Mouse (Mus musculus) ZHBTc4 (cell line): ENCODE results near the gene Mkrn2.
"Not testable (repeated sequence)": the region's sequence is repeated elsewhere in the genome, so short reads cannot be mapped to it uniquely, and the experiment has no call there.

Experiments used
- DNase-seq: peaks from one replicate; pipeline ENCODE4 v3.0.0-alpha.2; 2011; ENCODE audit warnings: low read depth, low spot score

Gene Mkrn2

DNA sequence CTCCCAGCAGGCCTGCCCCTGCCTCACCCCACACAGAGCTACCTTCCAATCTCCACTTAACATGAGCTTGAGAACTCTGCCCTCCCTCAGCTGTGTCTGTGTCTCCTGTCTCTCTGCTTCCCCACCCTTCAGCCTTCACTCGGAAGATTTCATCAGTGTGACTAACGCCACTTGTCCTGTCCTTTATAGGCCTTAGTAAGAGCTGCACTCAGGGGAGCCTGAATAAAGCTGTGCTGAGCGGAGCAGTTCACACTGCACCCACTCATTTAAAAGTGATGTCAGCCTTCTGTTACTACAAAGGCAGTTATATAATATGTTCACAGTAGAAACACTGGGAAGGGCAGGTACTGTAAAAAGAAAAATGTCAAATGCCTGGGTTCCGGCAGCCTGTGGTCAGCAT, 5.7 kb downstream of the Mkrn2 start:
- no peak for DNase-seq

DNA sequence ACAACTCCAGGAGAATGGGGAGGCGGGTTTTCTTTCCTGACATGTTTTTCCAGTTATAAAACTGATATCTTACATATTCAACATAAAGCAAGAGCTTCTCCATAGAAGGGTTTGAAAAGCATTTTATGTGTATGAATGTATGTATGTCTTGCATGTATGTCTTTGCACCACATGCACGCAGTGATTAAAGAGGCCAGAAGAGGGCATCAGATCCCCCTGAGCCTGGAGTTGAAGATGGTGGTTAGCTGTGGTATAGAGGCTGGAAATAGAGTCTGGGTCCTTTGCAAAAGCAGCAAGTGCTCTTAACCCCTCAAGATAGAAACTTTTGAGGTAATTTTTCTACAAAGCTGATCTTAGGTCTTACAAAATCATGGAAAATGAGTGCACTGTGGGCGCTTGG, 7.4 kb downstream of the Mkrn2 start:
- DNase-seq: peak; percentile 65

DNA sequence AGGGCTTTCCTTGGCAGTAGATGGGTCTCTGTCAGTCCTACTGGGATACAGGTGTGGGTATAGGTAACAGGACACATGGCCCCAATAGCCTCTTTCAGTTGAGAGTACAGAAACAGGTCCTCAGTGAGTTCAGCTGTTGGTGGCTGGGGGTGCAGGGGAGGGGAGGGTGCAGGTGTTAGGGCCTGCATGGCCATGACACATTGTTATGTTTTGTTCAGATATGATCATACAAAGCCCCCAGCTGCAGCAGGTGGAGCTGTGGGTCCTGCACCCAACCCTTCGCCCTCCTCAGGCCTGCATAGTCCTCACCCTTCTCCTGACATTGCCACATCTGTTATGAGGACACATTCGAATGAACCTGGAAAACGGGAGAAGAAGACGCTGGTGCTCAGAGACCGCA, 8.6 kb downstream of the Mkrn2 start:
- DNase-seq: no peak

DNA sequence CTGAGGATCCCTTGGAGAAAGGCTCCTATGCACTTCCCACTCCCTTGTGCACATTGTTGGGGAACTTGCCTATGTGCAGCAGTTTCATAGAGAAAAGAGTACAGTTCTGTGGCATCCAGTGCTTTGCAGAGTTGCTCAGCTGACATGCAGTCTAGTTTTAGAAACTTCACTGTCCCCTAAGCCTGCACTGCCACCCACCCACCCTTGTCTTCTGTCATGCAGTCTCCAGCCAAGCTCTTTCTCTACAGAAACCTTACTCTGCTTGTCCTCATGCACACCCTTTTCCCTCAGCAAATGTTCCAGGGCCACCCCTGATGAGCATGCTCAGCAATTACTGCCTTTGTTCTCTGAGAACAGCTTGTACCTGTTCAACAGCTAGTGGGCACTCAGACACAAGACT, 12.1 kb downstream of the Mkrn2 start:
- DNase-seq: no peak

DNA sequence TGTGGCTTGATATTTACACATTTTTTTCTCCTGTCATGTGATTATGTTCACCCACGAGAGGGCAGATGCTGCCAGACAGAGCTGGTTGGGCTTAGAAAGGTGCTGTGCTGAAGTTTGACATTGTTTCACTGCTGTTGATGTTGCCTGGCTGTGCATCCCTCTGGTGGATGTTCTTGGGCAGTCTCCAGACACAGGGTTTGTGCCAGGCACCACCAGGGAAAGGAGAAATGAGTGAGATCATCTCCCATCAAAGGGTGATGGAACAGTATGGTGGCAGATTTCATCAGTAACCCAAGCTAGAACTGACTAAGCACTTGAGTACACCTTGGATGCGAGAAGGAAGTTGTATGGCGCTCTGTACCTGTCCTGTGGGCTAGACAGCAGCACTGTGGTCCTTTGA, 14.3 kb downstream of the Mkrn2 start:
- no peak for DNase-seq

DNA sequence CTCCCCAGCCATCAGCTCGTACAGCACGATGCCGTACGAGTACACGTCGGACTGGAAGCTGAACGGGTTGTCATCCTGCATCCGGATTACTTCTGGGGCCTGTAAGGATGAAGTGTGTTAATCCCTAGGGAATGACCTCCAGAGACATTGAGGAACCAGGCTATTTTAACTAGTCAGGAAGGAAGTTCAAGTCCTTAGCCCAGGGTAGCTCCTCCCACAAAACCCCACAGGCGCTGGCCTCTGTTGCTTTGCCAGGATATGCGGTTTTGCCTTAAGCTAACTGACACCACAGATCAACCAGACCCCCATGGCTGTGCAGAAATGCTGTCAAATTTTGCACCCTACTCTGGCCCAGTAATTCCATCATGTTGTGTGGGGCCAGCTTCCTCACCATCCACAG, 18.1 kb downstream of the Mkrn2 start:
- peak; percentile 18 for DNase-seq

DNA sequence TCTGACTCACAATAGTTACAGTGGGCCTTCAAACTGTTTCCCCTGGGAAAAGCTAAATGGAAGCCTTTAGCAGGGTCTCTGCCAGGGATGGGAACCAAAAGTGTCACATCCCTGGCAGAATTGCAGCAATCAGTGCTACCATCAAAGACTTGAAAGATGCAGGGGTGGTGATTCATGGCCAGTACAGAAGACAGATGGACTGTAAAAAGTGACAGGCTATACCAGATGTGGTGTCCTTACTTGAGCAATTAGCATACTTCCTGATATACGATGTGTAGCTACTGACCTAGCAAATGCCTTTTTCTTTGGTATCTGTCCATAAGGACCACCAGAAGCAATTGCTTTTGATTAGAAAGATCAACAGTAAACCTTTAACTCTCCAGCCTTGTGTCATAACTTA, 19.2 kb downstream of the Mkrn2 start:
- no peak for DNase-seq

DNA sequence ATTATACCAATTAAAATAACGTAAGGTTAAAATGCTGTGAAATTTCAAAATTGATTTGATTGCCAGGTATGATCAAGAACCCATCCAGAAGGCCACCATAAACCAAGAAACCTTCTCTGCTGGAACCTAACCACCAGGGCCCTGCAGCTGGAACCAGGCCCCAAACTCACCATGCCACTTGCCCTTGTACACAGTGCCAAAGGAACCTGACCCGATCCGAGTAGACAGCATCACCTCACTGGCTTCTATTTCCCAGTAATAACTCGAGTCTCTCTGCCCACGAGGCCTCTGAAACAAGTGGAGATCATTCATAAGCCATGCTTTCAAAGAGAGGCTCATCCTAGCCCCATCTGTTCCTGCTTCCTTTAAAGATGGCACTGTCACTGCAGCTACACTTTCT, 24.4 kb downstream of the Mkrn2 start:
- DNase-seq: no peak

DNA sequence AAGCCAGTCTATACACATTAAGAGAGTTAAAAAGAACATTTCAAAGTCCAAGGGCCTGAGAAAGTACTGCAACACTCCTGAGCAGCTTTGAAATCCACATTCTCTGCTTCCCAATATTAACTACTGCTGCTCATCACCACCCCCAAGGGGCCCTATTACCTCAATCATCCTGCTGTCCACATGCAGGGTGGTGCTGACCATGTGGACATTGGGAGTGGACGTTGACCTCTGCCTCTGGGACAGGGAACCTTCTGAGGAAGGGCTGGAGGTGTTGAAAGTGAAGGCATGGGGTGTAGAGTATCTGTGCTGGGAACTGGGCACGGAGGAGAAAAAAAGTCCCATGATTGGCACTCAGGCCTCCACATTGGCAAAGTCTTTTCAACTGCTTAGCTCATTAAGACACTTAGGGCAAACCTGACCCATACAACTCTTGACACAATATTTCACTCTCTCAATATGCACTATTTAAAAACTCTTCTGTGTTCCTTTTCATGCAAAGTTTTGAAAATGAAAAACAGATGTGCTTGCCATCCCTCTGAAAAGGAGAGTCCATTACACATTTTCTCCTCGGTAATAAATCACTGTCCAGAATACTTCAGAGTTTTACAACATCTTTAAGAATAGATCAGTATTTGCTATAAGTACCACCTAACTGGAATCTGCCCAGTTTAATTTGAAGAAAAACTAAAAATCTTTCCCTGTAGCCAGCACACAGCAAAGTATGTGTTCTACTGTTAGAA, 29.5 kb downstream of the Mkrn2 start:
- DNase-seq: no peak

DNA sequence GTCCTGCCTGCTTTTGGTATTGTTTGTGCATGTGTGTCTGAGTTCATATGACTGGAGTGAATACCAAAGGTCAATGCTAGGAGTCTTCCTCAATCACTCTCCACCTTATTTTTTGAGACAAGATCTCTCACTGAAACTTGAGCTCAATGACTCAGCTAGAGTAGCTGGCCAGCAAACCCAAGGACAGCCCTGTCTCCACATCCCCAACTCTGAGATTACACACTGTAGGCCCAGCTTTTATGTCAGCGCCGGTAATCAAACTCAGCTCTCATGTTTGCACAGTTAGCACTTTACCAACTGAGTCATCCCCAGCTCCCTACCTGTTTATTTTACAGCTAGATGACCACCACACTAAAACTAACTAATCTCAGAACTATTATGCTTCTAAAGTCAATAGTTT, 32.3 kb downstream of the Mkrn2 start:
- DNase-seq: no peak

DNA sequence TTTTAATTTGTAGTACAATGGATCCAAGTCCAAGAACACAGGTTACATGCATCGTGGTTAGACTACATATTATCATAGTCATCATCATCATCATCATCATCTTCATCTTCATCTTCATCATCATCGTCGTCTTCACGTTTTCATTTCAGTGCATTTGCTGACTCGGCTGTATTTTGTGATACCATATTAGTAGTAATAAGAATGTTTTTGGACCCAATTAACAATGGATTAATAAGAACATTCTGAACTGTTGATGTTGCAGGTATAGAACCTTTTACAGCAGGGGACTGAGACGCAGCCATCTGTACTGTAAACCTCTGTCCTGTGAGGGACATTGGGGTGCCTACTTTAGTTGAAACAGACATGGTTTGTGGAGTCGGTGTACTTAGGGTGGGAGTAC, 36.5 kb downstream of the Mkrn2 start:
- DNase-seq: not testable (repeated sequence)

DNA sequence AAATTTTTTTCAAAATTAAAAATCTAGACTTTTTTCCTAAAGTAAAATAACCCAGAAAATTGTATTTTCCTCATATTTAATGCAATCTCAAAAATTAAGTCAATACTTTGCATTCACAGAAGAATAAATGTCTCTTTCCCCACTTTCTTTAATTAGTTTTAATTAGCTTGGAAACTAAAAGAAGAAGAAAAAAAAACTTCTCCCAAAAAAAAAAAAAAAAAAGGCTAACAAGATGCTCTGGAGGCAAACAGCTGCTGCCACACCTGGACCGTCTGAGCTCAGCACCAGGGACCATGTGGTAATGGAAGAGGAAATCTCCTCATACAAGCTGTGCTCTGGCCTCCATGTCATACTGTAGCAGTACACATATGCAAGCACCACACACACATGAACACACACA, 41.6 kb downstream of the Mkrn2 start:
- no peak for DNase-seq

DNA sequence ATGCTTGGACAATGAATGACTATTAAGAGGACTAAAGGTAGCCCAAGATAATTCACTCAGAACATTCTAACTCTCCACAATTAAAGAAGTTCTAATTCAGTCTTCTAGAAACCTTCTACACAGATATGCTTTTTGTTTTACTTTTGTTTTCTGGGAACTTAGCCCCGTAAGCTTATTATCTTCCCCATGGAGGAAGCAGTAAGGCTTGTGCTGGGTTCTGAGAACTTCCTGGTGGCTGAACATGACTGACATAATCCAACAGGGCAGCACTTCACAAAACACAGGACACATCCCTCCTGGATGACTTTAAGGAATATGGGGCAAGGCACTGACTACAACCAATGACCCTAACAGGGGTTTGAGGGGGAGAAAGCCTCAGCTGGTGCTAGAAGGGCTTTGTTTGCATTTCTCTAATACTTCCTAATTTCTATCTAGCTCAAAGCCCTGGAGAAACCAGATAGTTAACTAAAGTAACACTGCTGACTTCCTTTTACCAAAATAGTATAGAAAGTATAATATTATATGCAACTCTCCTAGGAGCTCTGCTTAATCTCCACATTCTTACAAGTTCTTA, 48.2 kb downstream of the Mkrn2 start:
- no peak for DNase-seq

DNA sequence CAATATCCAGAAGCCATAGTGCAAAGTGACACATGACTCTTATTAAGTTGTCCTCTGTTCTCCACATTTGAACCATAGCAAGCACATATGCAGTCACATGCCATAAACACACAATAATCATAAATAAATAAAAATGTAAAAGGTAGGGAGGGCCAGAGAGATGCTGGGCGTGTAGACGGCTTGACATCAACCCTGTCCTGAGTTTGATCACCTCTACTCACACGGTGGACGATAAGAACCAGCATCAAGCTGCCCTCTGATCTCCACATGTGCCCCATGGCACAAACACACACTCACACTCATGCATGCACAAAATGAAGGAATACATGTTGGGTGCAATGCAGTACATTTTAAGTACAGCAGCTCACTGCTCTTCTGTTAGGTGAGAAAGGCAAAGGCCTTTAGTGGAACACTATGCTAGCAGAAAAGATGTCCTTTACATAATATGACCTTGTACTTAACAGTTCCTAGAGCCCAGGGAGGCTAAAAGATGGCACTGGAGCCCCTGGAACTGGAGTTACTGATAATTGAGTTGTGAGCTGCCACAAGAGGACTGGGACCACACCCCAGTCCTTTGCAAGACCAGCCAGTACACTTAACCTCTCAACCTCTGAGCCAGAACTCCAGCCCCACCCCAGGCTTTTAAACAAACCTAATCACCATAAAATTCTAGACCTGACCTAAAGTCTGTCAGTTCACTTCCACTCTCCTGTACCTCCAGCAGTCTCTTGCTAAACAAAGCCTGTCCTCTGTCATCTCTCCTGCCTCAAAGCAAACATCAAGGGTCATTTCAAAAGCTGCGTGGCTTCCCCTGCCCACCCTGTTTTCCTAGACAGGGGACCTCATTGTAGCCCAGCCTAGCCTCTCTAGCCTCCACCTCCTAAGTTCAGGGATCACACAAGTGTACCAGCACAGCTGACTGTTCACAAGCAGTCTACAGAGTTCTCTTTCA, 49.0 kb downstream of the Mkrn2 start:
- DNase-seq: peak; percentile 95

DNA sequence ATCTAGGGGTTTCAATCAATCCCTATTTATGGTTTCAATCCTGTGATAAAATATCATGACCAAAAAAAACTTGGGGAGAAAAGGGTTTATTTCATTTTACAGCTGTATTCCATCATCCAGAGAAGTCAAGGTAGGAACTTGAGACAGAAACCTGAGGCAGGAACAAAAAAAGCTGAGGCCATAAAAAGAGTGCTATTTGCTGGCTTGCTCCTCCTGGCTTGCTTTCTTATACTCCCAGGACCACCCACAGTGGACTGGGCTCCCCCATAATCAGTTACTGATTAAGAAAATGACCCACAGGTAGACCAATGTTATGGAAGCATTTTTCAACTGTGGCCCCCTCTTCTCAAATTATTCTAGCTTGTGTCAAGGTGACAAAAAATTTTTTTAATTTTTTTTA, 50.0 kb downstream of the Mkrn2 start:
- DNase-seq: no peak

DNA sequence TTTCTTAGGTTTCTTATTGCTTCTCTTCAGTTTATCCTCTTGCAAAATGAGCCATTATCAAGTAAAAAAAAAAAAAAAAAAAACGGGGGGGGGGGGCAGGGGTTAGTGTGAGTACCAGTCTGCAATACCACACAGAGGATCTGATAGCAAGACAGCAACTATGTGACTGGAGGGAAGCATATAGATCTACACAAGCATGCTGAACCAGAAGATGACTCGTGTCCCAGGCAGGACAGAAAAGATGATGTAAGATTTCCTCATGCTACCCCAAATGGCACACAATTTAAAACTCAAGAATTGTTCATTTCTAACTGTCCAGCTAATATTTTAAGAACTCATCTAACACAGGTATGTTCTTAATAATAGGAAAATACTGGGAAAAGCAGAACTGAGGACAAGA, 52.2 kb downstream of the Mkrn2 start:
- no peak for DNase-seq

DNA sequence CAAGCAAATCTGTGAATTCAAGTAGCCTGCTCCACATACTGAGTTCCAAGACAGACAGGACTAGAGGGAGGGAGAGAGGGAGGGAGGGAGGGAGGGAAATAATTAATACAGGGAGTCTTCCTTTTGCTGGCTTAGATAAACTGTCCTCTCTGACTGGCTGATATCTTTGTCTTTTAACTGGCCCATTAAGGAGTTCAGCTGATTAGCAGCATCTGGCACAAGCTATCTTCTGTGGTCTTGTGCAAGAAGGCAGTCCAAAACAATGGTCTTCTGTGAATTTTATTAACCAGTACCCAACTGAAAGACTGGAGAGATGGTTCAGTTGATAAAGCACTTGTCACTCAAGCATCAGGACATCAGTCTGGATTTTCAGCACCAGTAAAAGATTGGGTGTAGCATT, 57.1 kb downstream of the Mkrn2 start:
- no peak for DNase-seq

DNA sequence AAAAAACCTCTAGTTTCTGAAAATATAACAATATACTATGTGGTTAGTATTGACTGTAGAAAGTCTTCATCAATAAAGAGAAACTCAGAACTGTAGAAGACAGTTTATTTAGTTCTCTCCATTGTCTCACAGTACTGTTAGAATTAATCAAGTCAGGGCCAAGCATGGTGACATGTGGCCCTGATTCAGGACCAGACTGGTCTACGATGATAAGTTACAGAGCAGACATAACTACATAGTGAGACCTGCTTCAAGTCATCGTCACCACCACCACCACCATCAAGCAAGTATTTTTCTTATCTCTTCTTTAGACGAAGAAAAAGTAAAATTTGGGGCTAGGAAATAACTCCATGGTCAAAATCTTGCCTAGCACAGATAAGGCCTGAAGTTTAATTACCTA, 62.6 kb downstream of the Mkrn2 start:
- DNase-seq: no peak

DNA sequence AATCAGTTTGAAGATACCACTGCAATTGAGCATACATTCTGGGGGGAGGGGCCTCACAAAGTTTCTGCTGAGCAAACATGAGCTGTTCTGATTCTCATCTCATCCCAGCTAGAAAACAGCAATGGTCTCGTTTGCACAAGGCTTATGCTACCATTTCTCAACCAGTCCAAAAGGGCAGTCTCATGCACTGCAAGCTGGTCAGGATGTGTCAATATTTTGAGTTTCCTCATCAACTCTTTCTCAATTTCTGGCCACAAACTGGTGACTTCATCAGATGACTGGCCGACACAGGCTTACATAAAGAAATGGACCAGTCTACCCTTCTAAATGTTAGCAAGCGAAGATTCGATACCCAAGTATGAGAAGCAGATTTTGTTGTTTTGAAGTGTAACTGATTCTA, 64.9 kb downstream of the Mkrn2 start:
- no peak for DNase-seq
